Mouse (Mus musculus): ENCODE measurements around the gene Apobec3.
"Not testable (repeated sequence)": the region's sequence is repeated elsewhere in the genome, so short reads cannot be mapped to it uniquely, and the experiment has no call there.

Gene Apobec3

GRCm38 (mm10) chr15:79927637-79928122, 36.2 kb downstream of the Apobec3 start:
- DNase-seq (ENCODE audit: low read depth, low spot score): peak; percentile 96

DNA sequence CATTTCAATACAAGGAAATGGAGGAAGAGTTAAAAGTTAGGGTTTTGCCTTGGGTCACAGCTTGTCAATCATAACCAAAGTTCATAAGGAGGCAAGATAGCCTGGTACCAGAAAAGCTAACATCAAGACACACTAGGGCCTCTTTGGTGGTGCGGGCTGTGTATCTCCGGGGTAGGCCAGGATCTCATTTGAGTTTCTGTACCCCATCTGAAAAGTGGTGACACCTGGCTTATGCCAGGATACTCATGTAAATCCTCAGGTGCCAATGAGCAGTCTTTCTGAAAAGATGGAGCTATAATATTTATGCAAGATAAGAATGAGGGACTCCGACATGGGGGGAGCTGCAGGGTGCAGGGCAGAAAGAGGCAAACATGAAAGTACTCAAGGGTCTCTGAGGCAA, 36.9 kb downstream of the Apobec3 start:
- DNase-seq (ENCODE audit: low read depth, low spot score): peak; percentile 70

- no peak for DNase-seq (ENCODE audit: low read depth, low spot score)
Measured at GRCm38 (mm10) chr15:79928736-79929135, 37.3 kb downstream of the Apobec3 start.

- DNase-seq (ENCODE audit: low read depth, low spot score): no peak
Measured at GRCm38 (mm10) chr15:79929734-79930133, 38.3 kb downstream of the Apobec3 start.

DNA sequence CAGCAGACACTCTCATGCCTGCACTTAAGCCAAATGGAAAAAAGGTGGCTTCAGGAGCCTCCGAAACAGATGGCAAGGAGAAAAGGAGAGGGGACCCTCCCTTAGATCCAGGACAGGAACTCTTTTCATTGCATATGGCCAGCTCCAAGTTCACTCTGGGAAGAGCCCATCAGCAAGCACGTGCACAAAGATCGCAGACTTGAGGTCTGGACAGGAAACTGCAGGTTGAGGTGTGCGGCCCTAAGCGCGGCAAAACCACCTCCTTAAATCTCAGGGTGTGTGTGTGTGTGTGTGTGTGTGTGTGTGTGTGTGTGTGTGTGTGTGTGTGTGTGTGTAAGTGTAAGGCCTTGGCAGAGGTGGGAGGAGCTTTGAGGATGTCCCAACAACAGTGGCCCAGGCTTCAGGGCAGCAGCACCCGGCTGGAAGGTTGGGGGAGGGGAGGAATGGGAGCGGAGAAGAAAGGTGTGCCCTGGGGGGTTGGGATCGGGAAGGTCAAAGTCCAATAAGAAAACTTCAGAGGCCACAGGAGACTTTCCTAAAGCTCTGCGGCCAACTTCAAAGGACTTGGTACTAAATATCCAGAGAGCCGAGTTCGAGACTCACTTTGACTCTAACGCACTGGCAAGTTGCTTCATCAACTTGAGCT, 40.2 kb downstream of the Apobec3 start:
- DNase-seq (ENCODE audit: low read depth, low spot score): no peak

- DNase-seq (ENCODE audit: low read depth, low spot score): peak; percentile 95
Measured at GRCm38 (mm10) chr15:79932323-79932987, 41.0 kb downstream of the Apobec3 start.

- peak; percentile 12 for DNase-seq (ENCODE audit: low read depth, low spot score)
Measured at GRCm38 (mm10) chr15:79933052-79933669, 41.7 kb downstream of the Apobec3 start.

GRCm38 (mm10) chr15:79933670-79934514, 42.4 kb downstream of the Apobec3 start:
- DNase-seq (ENCODE audit: low read depth, low spot score): peak; percentile 49

DNA sequence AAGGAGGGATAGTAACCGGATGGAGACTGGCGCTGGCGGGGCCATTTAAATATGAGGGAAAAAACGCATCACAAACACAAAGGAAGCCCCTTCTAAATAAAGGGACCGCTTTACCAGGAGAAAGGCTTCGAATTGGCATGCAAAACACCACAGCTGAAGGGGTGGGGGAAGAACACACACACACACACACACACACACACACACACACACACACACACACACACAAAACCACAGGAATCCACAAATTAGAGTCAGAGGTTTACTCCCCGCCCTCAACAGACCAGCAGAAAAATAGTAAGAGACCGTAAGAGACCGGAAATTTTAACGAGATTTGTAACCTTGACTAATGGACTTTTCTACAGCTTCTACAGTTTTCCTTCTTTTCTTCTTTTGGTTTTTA, 43.3 kb downstream of the Apobec3 start:
- DNase-seq (ENCODE audit: low read depth, low spot score): no peak

- DNase-seq (ENCODE audit: low read depth, low spot score): no peak
Measured at GRCm38 (mm10) chr15:79935654-79936373, 44.4 kb downstream of the Apobec3 start.

DNA sequence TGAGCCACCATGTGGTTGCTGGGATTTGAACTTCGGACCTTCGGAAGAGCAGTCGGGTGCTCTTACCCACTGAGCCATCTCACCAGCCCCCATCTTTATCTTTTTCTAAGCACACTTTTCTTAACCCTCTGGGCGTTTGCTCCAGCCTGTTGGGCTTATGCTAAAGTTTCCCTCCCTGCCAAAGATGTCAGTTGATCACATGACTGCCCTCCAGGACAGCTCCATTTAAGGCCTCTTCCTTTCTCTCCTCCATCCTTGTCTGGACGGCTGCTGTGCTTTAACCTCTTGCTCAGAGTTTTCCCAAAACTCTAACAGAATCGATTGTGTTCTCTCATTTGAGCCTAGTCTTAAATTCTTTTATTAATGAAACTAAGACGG, 44.9 kb downstream of the Apobec3 start:
- no peak for DNase-seq (ENCODE audit: low read depth, low spot score)

GRCm38 (mm10) chr15:79939020-79939419, 47.6 kb downstream of the Apobec3 start:
- peak; percentile 84 for DNase-seq (ENCODE audit: low read depth, low spot score)

GRCm38 (mm10) chr15:79939501-79939900, 48.0 kb downstream of the Apobec3 start:
- not testable (repeated sequence) for DNase-seq (ENCODE audit: low read depth, low spot score)

DNA sequence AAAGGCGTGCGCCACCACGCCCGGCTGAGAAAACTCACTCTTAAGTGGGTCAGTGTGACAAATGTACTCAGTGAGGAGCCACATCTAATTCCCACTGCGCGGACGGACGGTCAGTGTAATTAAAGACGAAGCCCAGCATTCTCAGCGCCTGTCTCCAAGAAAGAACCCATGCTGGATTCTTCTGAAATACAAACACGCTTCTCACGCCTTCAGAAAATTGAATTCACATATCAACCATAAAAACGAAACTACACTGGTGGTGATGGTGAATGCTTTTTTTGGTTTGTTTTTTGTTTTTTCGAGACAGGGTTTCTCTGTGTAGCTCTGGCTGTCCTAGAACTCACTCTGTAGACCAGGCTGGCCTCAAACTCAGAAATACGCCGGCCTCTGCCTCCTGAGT, 48.5 kb downstream of the Apobec3 start:
- DNase-seq (ENCODE audit: low read depth, low spot score): no peak

- peak; percentile 70 for DNase-seq (ENCODE audit: low read depth, low spot score)
Measured at GRCm38 (mm10) chr15:79940932-79941331, 49.5 kb downstream of the Apobec3 start.

- no peak for DNase-seq (ENCODE audit: low read depth, low spot score)
Measured at GRCm38 (mm10) chr15:79942541-79942940, 51.1 kb downstream of the Apobec3 start.

DNA sequence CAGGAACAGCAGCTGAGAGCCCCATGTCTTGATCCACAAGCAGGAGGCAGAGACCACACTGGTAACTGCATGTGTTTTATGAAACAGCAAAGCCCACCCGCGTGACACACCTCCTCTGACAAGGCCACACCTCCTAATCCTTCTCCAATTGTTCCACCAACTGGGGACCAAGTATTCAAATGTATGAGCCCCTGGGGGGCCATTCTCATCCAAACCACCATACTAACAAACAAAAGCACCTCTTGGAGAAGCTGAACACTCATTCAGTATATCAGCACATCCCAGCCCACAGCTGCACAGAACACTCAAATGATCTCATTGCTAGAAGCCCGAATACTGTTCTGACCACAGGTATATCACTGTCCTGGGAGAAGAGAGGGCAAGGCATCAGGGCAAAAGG, 52.1 kb downstream of the Apobec3 start:
- no peak for DNase-seq (ENCODE audit: low read depth, low spot score)

- DNase-seq (ENCODE audit: low read depth, low spot score): no peak
Measured at GRCm38 (mm10) chr15:79944948-79945347, 53.5 kb downstream of the Apobec3 start.

DNA sequence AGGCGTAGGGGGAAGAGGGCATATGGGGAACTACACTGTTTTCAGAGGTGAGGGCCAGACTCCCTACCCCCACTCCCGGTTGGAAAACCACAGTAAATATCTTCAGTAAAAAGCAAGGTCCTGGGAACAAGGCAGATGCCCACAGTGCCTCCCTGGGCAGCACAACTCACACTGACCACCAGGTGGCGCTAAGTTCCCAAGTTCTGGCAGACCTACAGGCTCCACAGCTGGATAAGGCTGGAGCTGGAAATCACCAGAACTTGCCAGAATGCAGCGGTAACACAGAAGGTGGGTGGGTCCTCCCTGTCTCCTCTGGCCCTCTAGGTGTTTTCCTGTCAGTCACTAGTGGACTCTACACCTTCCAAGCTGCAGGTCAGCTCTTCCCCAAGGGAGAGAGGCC, 54.6 kb downstream of the Apobec3 start:
- DNase-seq (ENCODE audit: low read depth, low spot score): peak; percentile 79

- DNase-seq (ENCODE audit: low read depth, low spot score): peak; percentile 83
Measured at GRCm38 (mm10) chr15:79946790-79947189, 55.3 kb downstream of the Apobec3 start.

DNA sequence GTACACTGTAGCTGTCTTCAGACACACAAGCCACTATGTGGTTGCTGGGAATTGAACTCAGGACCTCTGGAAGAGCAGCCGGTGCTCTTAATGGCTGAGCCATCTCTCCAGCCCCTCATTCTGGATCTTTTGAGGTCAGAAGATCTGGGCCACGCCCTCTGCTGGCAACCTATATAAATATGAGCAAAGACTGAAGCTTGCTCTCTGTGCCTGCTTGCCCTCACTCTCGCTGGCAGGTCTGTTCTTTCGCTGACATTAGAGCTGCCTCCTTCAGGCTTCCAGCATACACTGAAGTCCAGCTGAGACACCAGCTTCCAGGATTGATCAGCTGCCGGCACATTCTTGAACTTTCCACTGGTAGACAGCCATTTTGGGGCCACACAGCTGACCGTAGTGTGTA, 56.2 kb downstream of the Apobec3 start:
- no peak for DNase-seq (ENCODE audit: low read depth, low spot score)
